Mouse (Mus musculus): ENCODE data around the gene Pdgfa. TPM values are rescaled to one million over a fixed set of nuclear protein-coding genes. Genes with fewer than 3 reads are reported as not detected.

Gene Pdgfa
- total RNA-seq, 2 experiments from 2014 or later = 24.6 to 34.8 TPM

- peak; percentile 64 to 71 for DNase-seq (ENCODE audit: low spot score in 2 of 2)
Measured at GRCm38 (mm10) chr5:138995721-138996311, 1.4 kb downstream of the Pdgfa start.

- DNase-seq (ENCODE audit: low spot score in 2 of 2) = peak; percentile 80 to 87
Measured at GRCm38 (mm10) chr5:138994786-138995720, 2.1 kb downstream of the Pdgfa start.

GRCm38 (mm10) chr5:138994108-138994785 lies 2.9 kb downstream of the Pdgfa start:
- DNase-seq (ENCODE audit: low spot score in 2 of 2) = peak; percentile 43 to 48

GRCm38 (mm10) chr5:138993371-138994107 lies 3.6 kb downstream of the Pdgfa start:
- DNase-seq (ENCODE audit: low spot score in 2 of 2) = peak in 1 of 2 experiments; percentile 56

- DNase-seq (ENCODE audit: low spot score in 2 of 2) = peak in 1 of 2 experiments; percentile 56
Measured at GRCm38 (mm10) chr5:138992611-138993370, 4.4 kb downstream of the Pdgfa start.

GRCm38 (mm10) chr5:138991734-138992133 lies 5.4 kb downstream of the Pdgfa start:
- DNase-seq (ENCODE audit: low spot score in 2 of 2) = no peak

- peak; percentile 40 to 44 for DNase-seq (ENCODE audit: low spot score in 2 of 2)
Measured at GRCm38 (mm10) chr5:138990659-138991380, 6.3 kb downstream of the Pdgfa start.

GRCm38 (mm10) chr5:138989567-138989966 lies 7.6 kb downstream of the Pdgfa start:
- DNase-seq (ENCODE audit: low spot score in 2 of 2) = peak in 1 of 2 experiments; percentile 6

GRCm38 (mm10) chr5:138988764-138989163 lies 8.4 kb downstream of the Pdgfa start:
- DNase-seq (ENCODE audit: low spot score in 2 of 2) = peak; percentile 47 to 65

- no peak for DNase-seq (ENCODE audit: low spot score in 2 of 2)
Measured at GRCm38 (mm10) chr5:138987994-138988393, 9.2 kb downstream of the Pdgfa start.

GRCm38 (mm10) chr5:138981921-138982320 lies 15.2 kb downstream of the Pdgfa start:
- no peak for DNase-seq (ENCODE audit: low spot score in 2 of 2)

GRCm38 (mm10) chr5:138980608-138981007 lies 16.6 kb downstream of the Pdgfa start:
- no peak for DNase-seq (ENCODE audit: low spot score in 2 of 2)

- DNase-seq (ENCODE audit: low spot score in 2 of 2) = no peak
Measured at GRCm38 (mm10) chr5:138979840-138980239, 17.3 kb downstream of the Pdgfa start.

GRCm38 (mm10) chr5:138977759-138978158 lies 19.4 kb downstream of the Pdgfa start:
- DNase-seq (ENCODE audit: low spot score in 2 of 2) = no peak

GRCm38 (mm10) chr5:138974911-138975485 lies 22.2 kb downstream of the Pdgfa start:
- no peak for DNase-seq (ENCODE audit: low spot score in 2 of 2)

GRCm38 (mm10) chr5:138973480-138973879 lies 23.7 kb downstream of the Pdgfa start:
- no peak for DNase-seq (ENCODE audit: low spot score in 2 of 2)

GRCm38 (mm10) chr5:138971405-138971804 lies 25.8 kb downstream of the Pdgfa start:
- DNase-seq (ENCODE audit: low spot score in 2 of 2) = no peak

GRCm38 (mm10) chr5:138970056-138970490 lies 27.1 kb downstream of the Pdgfa start:
- DNase-seq (ENCODE audit: low spot score in 2 of 2) = no peak
